ENCODE assay signal across 13 mouse cellular contexts in the genomic region with DNA sequence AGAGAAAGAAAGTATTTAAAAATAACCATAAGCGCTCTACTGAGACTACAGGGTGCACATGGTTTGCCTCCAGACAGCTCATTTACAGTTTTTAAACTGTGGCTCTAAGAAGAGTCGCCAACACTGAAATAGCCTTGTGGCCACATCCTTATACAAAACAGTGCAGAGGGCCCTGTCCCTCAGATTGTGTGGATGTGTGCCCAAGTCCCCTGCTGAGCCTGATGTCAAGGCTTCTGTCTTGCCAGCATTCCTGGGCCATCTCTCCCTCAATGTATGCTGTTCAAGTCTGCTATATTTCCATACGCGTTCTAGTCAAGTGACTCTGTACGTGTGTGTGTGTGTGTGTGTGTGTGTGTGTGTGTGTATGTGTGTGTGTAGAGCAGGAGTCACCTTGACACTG.
"Had no signal": no experiment of that assay in that cellular context is flagged by ENCODE, and none has a peak within 500 bp of the region (broad histone marks: within the 10 kb centered on the region; RNA-seq: fewer than 3 reads in every experiment).

No protein-coding gene starts in this region.

- H3K4me3 ChIP-seq: layer of hippocampus, adult 2 months; limb, embryonic 10.5 days; liver, embryonic 15.5 days; midbrain, embryonic 12.5 days; stomach, embryonic 15.5 days had no signal

- H3K27me3 ChIP-seq: liver, embryonic 15.5 days; midbrain, embryonic 12.5 days; stomach, embryonic 15.5 days had no signal

- H3K4me2 ChIP-seq: liver, embryonic 11.5 days; liver, embryonic 15.5 days; lung, embryonic 14.5 days; midbrain, embryonic 12.5 days; stomach, embryonic 15.5 days had no signal

- H3K27ac ChIP-seq: layer of hippocampus, adult 2 months; limb, embryonic 10.5 days; liver, embryonic 15.5 days; midbrain, embryonic 12.5 days; stomach, embryonic 15.5 days had no signal

- H3K36me3 ChIP-seq: limb, embryonic 10.5 days; liver, embryonic 15.5 days; midbrain, embryonic 12.5 days; stomach, embryonic 15.5 days had no signal

- DNase-seq: kidney, postnatal 10 days; kidney, postnatal 4 days; lung, embryonic 14.5 days; right cerebral cortex, adult 18-20 months; right cerebral cortex, postnatal 4 days; thymus, adult 2 months; thymus, postnatal 25 days had no signal

- H3K9me3 ChIP-seq: limb, embryonic 10.5 days; liver, embryonic 15.5 days; midbrain, embryonic 12.5 days; stomach, embryonic 15.5 days had no signal

- H3K9ac ChIP-seq: liver, embryonic 15.5 days; lung, embryonic 14.5 days; midbrain, embryonic 12.5 days; stomach, embryonic 15.5 days had no signal

- H3K4me1 ChIP-seq: liver, embryonic 15.5 days; midbrain, embryonic 12.5 days; stomach, embryonic 15.5 days had no signal
